Mouse (Mus musculus) lung, adult 2 months (tissue): ENCODE results near the gene Dgkb.

Experiments
- CTCF ChIP-seq: fragments of 200-500 bp; IDR thresholded peaks from 2 replicates; pipeline ENCODE4 v1.5.1; 2011; ENCODE audit warnings: mild to moderate bottlenecking, low read length, control low read depth; ENCODE audit not compliant: insufficient read depth
- POLR2A ChIP-seq: fragments of 200-500 bp; IDR thresholded peaks from 2 replicates; pipeline ENCODE4 v1.6.1; 2011; ENCODE audit warnings: low read depth, mild to moderate bottlenecking, control low read depth, low read length, borderline replicate concordance; ENCODE audit errors: extremely low read depth

DNA sequence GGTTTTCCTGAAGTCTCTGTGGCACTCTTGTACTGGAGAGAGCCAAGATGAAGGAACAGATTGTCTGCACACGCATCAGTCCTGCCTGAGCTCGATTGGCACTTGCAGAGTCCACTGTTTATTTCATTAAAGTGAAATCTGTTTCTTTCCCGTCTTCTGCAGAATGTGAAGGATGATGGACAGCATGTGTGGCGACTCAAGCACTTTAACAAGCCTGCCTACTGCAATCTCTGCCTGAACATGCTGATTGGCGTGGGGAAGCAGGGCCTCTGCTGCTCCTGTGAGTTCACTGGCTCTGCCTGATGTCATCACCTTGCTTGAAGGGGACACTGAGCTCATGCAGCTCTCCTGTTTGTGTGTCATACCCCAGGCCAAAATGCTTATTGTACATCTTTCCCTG is 318.9 kb downstream of the Dgkb start:
- TF ChIP-seq CTCF (no peak), POLR2A (no peak)
